Mouse (Mus musculus): Measurements from ENCODE around the gene Itsn2. TPM values are rescaled to one million over a fixed set of nuclear protein-coding genes. Genes with fewer than 3 reads are reported as not detected.

Itsn2 gene
- polyA plus RNA-seq, 1 experiment: 35.4 TPM

DNA sequence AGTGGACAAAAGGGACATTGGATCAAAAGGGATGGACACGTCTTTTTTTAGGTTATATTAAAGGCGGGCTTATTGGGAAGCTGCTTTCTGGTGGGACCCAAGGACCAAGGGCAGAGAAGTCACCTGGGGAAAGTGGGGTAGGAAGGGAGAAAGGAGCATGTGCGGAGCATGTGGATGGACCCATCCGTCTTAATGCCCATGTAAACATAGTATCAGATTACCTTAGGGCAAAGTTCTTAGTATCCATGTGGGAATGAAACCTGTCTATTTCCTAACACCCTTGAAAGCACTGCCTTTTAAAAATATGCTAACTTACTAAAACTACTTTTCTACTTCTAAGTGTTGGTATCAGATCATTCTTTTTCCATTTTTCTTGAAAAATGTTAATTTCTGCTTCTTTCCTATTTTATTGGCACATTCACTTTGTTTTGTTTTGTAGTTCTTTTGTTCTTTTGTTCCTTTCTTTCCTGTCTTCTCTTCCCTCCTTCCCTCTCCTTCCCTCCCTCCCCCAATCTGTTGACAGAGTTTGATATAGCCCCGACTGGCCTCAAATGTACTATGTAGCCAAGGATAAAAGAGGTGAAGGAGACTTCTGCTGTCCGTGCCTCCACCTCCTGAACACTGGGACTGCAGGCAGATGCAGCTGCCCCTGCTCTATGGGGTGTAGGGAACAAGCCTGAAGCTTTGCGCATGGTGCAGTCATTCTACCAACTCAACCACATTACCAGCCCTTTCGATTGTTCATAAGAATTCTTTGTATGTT lies 6.4 kb downstream of the Itsn2 start:
- H3K4me1 ChIP-seq (ENCODE audit: control insufficient read depth, insufficient read depth, low read length): peaks cover 24% of the 10 kb centered on the region
- H3K27ac ChIP-seq (ENCODE audit: insufficient read depth, low read depth, low read length): no peak overlapping the region
- H3K27me3 ChIP-seq (replicated peaks; ENCODE audit: control insufficient read depth, insufficient read depth, low read length): no peaks in the 10 kb centered on the region
- no peaks in the 10 kb centered on the region for H3K36me3 ChIP-seq (ENCODE audit: control insufficient read depth, insufficient read depth, low read length)
- no peak for DNase-seq
- TF ChIP-seq POLR2A (IDR thresholded peaks at IDR 0.05; ENCODE audit: low read depth, low read length) (no peak), CTCF (conservative IDR thresholded peaks at IDR 0.05; ENCODE audit: insufficient read depth, insufficient read length, low read depth, low read length) (no peak)
- no peak overlapping the region for H3K4me3 ChIP-seq (ENCODE audit: insufficient read depth, low read depth, low read length)
- WGBS: 64% methylated on average over 8 of the region's 8 CpGs

DNA sequence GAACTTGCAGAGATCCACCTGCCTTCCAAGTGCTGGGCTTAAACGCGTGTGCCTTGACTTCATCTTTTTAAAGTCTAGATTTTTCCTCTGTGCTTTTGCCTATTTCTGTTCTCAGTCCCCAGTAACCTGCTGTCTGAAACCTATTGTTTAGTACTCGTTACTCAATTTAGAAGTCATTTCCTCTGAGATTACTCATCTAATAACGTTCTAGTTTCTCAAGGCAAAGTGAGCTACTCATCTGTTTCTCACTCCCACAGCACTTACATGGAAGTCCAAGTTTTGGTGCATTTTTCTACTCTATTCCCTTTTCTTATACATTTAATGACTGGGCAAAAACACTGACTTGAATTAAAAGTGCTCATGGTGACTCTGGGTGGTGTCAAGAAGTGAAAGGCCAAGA lies 7.3 kb downstream of the Itsn2 start:
- no peak for DNase-seq
- 56% methylated on average over 4 of the region's 4 CpGs for WGBS
- no peak overlapping the region for H3K4me3 ChIP-seq (ENCODE audit: insufficient read depth, low read depth, low read length)

DNA sequence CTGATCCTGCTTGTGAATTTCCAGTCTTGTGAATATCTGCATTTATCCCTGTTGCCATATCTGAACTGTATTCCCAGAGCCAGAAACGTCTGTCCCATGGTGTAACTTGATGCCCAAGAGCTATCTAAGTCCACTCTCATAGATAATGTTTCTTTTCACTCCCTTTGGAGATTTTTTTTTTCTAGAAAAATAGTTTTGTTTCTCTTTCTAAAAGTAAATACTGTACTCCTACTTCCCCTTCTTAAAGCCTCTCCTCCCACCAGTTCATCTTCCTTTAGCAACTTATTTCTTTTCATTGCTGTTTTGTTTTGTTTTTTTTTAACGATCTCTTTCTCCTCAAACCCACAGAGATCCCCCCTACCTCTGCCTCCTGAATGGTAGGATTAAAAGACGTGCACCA lies 14.2 kb downstream of the Itsn2 start:
- Histone ChIP-seq H3K36me3 (ENCODE audit: control insufficient read depth, insufficient read depth, low read length) (no peaks in the 10 kb centered on the region), H3K4me3 (ENCODE audit: insufficient read depth, low read depth, low read length) (no peak overlapping the region), H3K27me3 (replicated peaks; ENCODE audit: control insufficient read depth, insufficient read depth, low read length) (no peaks in the 10 kb centered on the region), H3K27ac (ENCODE audit: insufficient read depth, low read depth, low read length) (no peak overlapping the region), H3K4me1 (ENCODE audit: control insufficient read depth, insufficient read depth, low read length) (0 out of 2 replicates have a peak, but pooled peaks cover 3% of the 10 kb centered on the region)
- 48% methylated on average over 3 of the region's 3 CpGs for WGBS
- TF ChIP-seq POLR2A (IDR thresholded peaks at IDR 0.05; ENCODE audit: low read depth, low read length) (no peak), CTCF (conservative IDR thresholded peaks at IDR 0.05; ENCODE audit: insufficient read depth, insufficient read length, low read depth, low read length) (no peak)
- no peak for DNase-seq

More for the DNA sequence above, 7.3 kb downstream of the Itsn2 start:
- H3K27me3 ChIP-seq (replicated peaks; ENCODE audit: control insufficient read depth, insufficient read depth, low read length): no peaks in the 10 kb centered on the region
- H3K27ac ChIP-seq (ENCODE audit: insufficient read depth, low read depth, low read length): no peak overlapping the region
- TF ChIP-seq CTCF (conservative IDR thresholded peaks at IDR 0.05; ENCODE audit: insufficient read depth, insufficient read length, low read depth, low read length) (no peak), POLR2A (IDR thresholded peaks at IDR 0.05; ENCODE audit: low read depth, low read length) (no peak)
- no peaks in the 10 kb centered on the region for H3K36me3 ChIP-seq (ENCODE audit: control insufficient read depth, insufficient read depth, low read length)
- peaks cover 20% of the 10 kb centered on the region for H3K4me1 ChIP-seq (ENCODE audit: control insufficient read depth, insufficient read depth, low read length)

DNA sequence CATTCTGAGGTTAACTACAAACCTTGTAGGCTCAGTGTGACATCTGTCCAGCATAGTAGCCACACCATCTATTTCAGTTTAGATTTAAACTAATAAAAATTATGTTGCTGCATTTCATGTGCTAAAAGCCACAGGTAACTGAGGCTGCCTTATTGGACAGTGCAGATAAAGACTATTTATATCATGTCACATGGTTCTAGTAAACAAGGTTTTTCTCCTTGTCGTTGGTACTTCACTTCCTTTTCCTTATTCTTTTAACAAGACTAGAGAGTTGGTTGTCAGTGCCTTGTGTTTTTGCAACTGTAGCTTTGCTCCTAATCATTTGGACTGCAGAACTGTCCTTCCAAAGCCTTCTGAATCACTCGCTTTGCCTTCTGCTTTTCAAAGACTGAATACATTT lies 22.3 kb downstream of the Itsn2 start:
- H3K4me1 ChIP-seq (ENCODE audit: control insufficient read depth, insufficient read depth, low read length): no peaks in the 10 kb centered on the region
- H3K27me3 ChIP-seq (replicated peaks; ENCODE audit: control insufficient read depth, insufficient read depth, low read length): no peaks in the 10 kb centered on the region
- no peak for DNase-seq
- H3K36me3 ChIP-seq (ENCODE audit: control insufficient read depth, insufficient read depth, low read length): no peaks in the 10 kb centered on the region
- TF ChIP-seq POLR2A (IDR thresholded peaks at IDR 0.05; ENCODE audit: low read depth, low read length) (no peak), CTCF (conservative IDR thresholded peaks at IDR 0.05; ENCODE audit: insufficient read depth, insufficient read length, low read depth, low read length) (no peak)
- 0 out of 2 replicates have a peak overlapping the region, but pooled peaks have one; percentile 31 for H3K27ac ChIP-seq (ENCODE audit: insufficient read depth, low read depth, low read length)
- no peak overlapping the region for H3K4me3 ChIP-seq (ENCODE audit: insufficient read depth, low read depth, low read length)
- 59% methylated on average over 2 of the region's 2 CpGs for WGBS

DNA sequence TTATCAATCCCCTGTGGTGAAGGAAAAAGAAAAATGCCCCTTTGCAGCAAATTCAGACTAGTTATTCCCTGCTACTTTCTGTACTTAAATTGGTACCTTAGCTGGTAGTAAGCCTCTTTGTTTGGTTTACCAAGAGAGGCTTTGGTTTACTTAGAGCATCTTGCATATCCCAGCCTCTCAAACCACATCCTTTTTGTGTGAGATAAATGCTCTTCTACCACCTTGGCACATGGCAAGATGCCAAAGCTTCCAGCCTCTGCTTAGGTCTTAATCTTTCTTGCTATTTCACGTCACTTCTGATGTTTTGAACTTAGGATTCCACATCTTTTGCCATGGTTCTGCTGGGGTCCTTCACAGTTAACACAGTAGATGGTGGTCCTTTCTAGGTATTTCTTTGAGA lies 31.8 kb downstream of the Itsn2 start:
- no peaks in the 10 kb centered on the region for H3K27me3 ChIP-seq (replicated peaks; ENCODE audit: control insufficient read depth, insufficient read depth, low read length)
- H3K4me1 ChIP-seq (ENCODE audit: control insufficient read depth, insufficient read depth, low read length): no peaks in the 10 kb centered on the region
- H3K36me3 ChIP-seq (ENCODE audit: control insufficient read depth, insufficient read depth, low read length): 0 out of 2 replicates have a peak, but pooled peaks cover 2% of the 10 kb centered on the region
- TF ChIP-seq CTCF (conservative IDR thresholded peaks at IDR 0.05; ENCODE audit: insufficient read depth, insufficient read length, low read depth, low read length) (no peak), POLR2A (IDR thresholded peaks at IDR 0.05; ENCODE audit: low read depth, low read length) (no peak)
- no peak for DNase-seq
- H3K4me3 ChIP-seq (ENCODE audit: insufficient read depth, low read depth, low read length): no peak overlapping the region
- whole genome bisulfite sequencing: 57% methylated on average over 1 of the region's 1 CpGs
- no peak overlapping the region for H3K27ac ChIP-seq (ENCODE audit: insufficient read depth, low read depth, low read length)

DNA sequence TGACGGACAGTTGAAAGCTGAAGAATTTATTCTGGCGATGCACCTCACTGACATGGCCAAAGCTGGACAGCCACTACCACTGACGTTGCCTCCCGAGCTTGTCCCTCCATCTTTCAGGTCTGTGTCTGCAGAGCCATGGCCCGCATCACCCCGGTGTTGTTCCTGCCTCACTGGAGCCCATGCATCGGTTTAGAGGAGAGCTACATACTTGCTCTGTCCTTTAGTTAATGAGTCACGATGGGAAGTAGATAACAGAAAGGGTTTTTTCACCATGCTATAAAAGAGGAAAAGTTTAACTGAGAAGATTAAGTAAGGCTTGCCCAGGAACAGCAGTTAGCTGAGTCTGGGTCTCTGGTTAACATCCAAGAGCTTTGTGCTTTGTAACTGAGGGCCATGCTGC lies 40.5 kb downstream of the Itsn2 start:
- Histone ChIP-seq H3K4me3 (ENCODE audit: insufficient read depth, low read depth, low read length) (no peak overlapping the region), H3K36me3 (ENCODE audit: control insufficient read depth, insufficient read depth, low read length) (peaks cover 13% of the 10 kb centered on the region), H3K27ac (ENCODE audit: insufficient read depth, low read depth, low read length) (no peak overlapping the region), H3K4me1 (ENCODE audit: control insufficient read depth, insufficient read depth, low read length) (no peaks in the 10 kb centered on the region), H3K27me3 (replicated peaks; ENCODE audit: control insufficient read depth, insufficient read depth, low read length) (no peaks in the 10 kb centered on the region)
- TF ChIP-seq CTCF (conservative IDR thresholded peaks at IDR 0.05; ENCODE audit: insufficient read depth, insufficient read length, low read depth, low read length): no peak
- no peak for TF ChIP-seq POLR2A (IDR thresholded peaks at IDR 0.05; ENCODE audit: low read depth, low read length)
- WGBS: 73% methylated on average over 8 of the region's 8 CpGs
- DNase-seq: no peak

DNA sequence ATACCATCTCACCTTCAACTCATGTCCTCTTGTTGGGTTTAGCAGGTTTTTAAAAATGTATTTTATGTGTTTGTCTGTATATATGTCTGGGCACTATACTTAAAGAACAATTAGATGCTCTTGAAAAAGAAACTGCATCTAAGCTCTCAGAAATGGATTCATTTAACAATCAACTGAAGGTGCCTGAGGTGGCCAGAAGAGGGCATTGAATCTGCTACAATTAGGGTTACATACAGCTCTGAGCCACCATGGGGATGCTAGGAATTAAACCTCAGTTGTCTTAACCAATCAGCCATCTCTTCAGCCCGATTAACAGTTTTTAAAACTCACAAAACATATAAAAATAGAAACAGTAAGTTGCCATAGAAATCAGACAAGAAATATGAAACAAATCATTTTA lies 46.0 kb downstream of the Itsn2 start:
- peaks cover 14% of the 10 kb centered on the region for H3K36me3 ChIP-seq (ENCODE audit: control insufficient read depth, insufficient read depth, low read length)
- DNase-seq: peak; percentile 6
- TF ChIP-seq POLR2A (IDR thresholded peaks at IDR 0.05; ENCODE audit: low read depth, low read length) (no peak), CTCF (conservative IDR thresholded peaks at IDR 0.05; ENCODE audit: insufficient read depth, insufficient read length, low read depth, low read length) (no peak)
- H3K4me3 ChIP-seq (ENCODE audit: insufficient read depth, low read depth, low read length): no peak overlapping the region
- no peaks in the 10 kb centered on the region for H3K27me3 ChIP-seq (replicated peaks; ENCODE audit: control insufficient read depth, insufficient read depth, low read length)
- 89% methylated on average over 1 of the region's 1 CpGs for WGBS
- H3K27ac ChIP-seq (ENCODE audit: insufficient read depth, low read depth, low read length): no peak overlapping the region
- no peaks in the 10 kb centered on the region for H3K4me1 ChIP-seq (ENCODE audit: control insufficient read depth, insufficient read depth, low read length)

All from kidney, adult 2 months (tissue).